Mouse (Mus musculus) E14TG2a.4 (cell line): ENCODE data around the gene Zscan5b.

Experiments
- CTCF ChIP-seq: conservative IDR thresholded peaks from 2 replicates; pipeline ENCODE4 v1.5.1; 2014; ENCODE audit warnings: low read length
- NANOG ChIP-seq: IDR thresholded peaks from 2 replicates; pipeline ENCODE4 v1.6.1; 2014; ENCODE audit warnings: borderline replicate concordance, low read length, mixed read lengths
- POU5F1 ChIP-seq: IDR thresholded peaks from 2 replicates; pipeline ENCODE4 v1.6.1; 2014; ENCODE audit warnings: low read length, borderline replicate concordance

DNA sequence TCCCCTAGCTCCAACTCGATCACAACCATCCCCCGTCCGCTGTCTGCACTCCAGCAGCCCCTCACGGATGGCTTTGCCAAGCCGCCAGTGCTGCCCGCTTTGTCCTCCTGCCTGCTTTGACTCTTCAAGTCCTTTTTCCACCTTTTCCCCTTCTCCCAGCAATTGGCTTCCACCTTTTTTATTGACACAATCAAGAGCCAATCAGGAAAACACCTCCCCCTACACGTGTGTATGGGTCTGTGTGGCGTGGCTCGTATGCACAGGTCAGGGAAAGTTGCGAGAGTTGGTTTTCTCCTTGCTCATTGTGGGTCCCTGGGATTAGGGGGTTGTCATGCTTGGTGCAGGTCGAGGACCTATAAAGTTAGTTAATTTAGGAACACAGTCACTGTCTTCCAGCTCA, 17.7 kb downstream of the Zscan5b start:
- TF ChIP-seq CTCF (no peak), POU5F1 (no peak), NANOG (no peak)
